Mouse (Mus musculus) heart, adult 18-20 months (tissue): ENCODE measurements around the gene Slc7a1. TPM values are rescaled to one million over a fixed set of nuclear protein-coding genes. Genes with fewer than 3 reads are reported as not detected.

Experiments used
- DNase-seq, 2 experiments: peaks; one replicate each; pipeline ENCODE4 v3.0.0; 2021 to 2022; ENCODE audit warnings: mixed read lengths in 1 of 2
- total RNA-seq, 2 experiments: library from RNA; stranded (reverse); gene quantifications; 2 replicates each; pipeline ENCODE4 v1.2.3; 2021

Slc7a1 gene
- total RNA-seq, 2 experiments from 2014 or later = 11.8 to 13.5 TPM

GRCm38 (mm10) chr5:148369178-148369577 is 30.5 kb downstream of the Slc7a1 start:
- no peak for DNase-seq

- DNase-seq = no peak
These were observed 31.9 kb downstream of the Slc7a1 start for GRCm38 (mm10) chr5:148367816-148368215.

GRCm38 (mm10) chr5:148366455-148366854 is 33.2 kb downstream of the Slc7a1 start:
- DNase-seq = no peak

GRCm38 (mm10) chr5:148363441-148364113 is 36.1 kb downstream of the Slc7a1 start:
- DNase-seq = no peak

GRCm38 (mm10) chr5:148362296-148362695 is 37.4 kb downstream of the Slc7a1 start:
- DNase-seq = no peak

- DNase-seq = no peak
These were observed 38.0 kb downstream of the Slc7a1 start for GRCm38 (mm10) chr5:148361759-148362010.

- DNase-seq = peak; percentile 43 to 52
These were observed 38.6 kb downstream of the Slc7a1 start for GRCm38 (mm10) chr5:148360922-148361758.

GRCm38 (mm10) chr5:148359131-148359530 is 40.6 kb downstream of the Slc7a1 start:
- no peak for DNase-seq

- DNase-seq = no peak
These were observed 42.5 kb downstream of the Slc7a1 start for GRCm38 (mm10) chr5:148357168-148357567.

GRCm38 (mm10) chr5:148355822-148356221 is 43.9 kb downstream of the Slc7a1 start:
- no peak for DNase-seq

- peak; percentile 41 to 43 for DNase-seq
These were observed 45.2 kb downstream of the Slc7a1 start for GRCm38 (mm10) chr5:148354536-148354935.

GRCm38 (mm10) chr5:148353429-148353828 is 46.3 kb downstream of the Slc7a1 start:
- DNase-seq = no peak

GRCm38 (mm10) chr5:148349327-148350011 is 50.2 kb downstream of the Slc7a1 start:
- DNase-seq = no peak

GRCm38 (mm10) chr5:148348153-148348552 is 51.6 kb downstream of the Slc7a1 start:
- DNase-seq = peak; percentile 36 to 47

- DNase-seq = no peak
These were observed 53.2 kb downstream of the Slc7a1 start for GRCm38 (mm10) chr5:148346543-148346942.

- DNase-seq = no peak
These were observed 55.3 kb downstream of the Slc7a1 start for GRCm38 (mm10) chr5:148344374-148344773.

- peak; percentile 72 to 87 for DNase-seq
These were observed 57.5 kb downstream of the Slc7a1 start for GRCm38 (mm10) chr5:148342061-148342741.

GRCm38 (mm10) chr5:148339126-148339525 is 60.6 kb downstream of the Slc7a1 start:
- no peak for DNase-seq

GRCm38 (mm10) chr5:148332622-148332974 is 67.1 kb downstream of the Slc7a1 start:
- DNase-seq = peak; percentile 83 to 89

- peak in 1 of 2 experiments; percentile 22 for DNase-seq
These were observed 67.6 kb downstream of the Slc7a1 start for GRCm38 (mm10) chr5:148331926-148332621.

- DNase-seq = no peak
These were observed 68.4 kb downstream of the Slc7a1 start for GRCm38 (mm10) chr5:148331229-148331776.

GRCm38 (mm10) chr5:148328982-148329381 is 70.7 kb downstream of the Slc7a1 start:
- DNase-seq = no peak
